Mouse (Mus musculus): Measurements from ENCODE around the gene L3mbtl2.

DNA sequence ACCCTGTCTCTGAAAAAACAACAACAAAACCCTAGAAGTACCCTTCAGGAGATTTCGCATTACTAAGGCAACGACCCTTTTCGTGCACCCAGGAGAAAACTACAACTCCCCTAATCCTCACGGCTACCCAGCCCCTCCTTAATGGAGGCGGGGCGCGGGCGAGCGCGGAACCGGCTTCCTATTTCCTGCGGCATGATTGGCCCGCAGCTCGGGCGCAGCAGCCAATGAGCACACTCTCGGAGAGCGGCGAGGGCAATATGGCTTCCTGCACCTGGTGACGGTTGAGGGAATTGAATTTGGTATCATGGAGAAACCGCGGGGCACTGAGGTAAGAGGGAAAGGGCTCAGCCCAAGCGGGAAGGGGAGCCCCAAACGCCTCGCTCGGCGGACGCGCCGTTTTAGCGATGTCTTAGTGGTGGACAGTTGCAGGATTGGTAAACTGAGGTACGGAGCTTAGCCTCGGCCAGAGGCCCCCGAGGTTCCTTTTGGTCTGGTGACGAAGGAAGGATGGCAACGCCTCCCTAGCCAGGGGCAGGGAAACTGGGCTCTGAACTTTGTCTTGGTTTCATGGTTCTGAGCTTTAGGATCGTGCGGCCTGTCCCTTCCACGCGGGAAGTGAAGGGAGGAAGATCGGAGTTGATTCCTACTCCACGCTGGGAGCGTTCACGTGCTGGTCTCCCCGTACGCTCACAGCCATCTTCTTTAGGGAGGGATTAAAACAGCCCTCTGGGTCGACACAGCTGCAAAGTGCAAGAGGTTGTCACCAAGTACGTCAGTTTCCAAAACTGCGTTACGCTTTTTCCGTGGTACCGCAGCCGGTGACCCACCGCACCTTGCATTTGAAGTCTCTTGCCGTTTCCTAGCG is at the start of gene L3mbtl2:
- TF ChIP-seq EP300 (IDR thresholded peaks at IDR 0.05; ENCODE audit: low read depth) (no peak), CTCF (IDR thresholded peaks at IDR 0.05; ENCODE audit: low read depth) (peak; percentile 58)
